Comparison of ENCODE assay signal across 8 mouse cellular contexts in the genomic region with DNA sequence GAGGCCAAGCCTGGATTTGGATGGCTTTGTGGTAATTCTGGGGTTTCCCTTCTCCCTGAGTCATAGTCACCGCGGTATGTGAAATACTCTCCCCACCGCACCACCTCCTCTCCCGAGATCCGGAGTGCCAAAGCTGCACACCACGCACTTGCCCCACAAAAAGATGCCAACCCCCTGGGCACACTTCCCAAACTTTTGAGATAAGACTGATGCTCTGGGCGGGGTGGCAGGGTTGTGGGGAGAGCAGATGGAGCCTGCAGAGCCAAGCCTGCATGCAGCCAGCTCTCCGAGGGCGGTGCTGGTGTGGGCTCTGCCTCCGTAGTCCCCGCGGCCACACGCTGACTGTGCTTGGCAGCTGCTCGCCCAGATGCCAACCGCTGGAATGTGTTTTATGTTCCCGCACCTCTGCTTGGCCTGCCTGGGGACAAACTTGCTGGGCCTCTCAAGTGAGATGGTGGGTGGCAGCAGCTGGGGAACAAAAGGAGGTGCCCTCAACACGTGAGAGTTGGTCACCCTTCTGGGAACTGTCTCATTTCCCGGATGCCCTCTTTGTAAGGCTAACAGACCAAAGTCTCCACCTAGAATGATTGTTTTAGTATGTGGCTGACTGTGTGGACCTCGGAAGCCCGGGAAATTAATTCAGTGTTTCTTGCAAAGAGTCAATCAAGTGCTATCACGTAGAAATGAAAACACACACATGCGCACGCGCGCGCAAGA.
A peak's percentile ranks its signal among the peaks of the same experiment; 100 is the strongest.
DNase-seq lines count a peak whose midpoint lies in the region; ATAC-seq and TF ChIP-seq lines count a peak whose summit lies in the region.
"Not testable (repeated sequence)": the region's sequence is repeated elsewhere in the genome, so short reads cannot be mapped to it uniquely, and the experiment has no call there.

No protein-coding gene starts in this region.

- intact Hi-C loops in heart, postnatal 14 days (cut with DNase I): loop anchor here (5.0 kb wide), 1 partner anchor 190 kb away; a partner anchor contains a TSS

- peak overlapping the region; percentile 43 for H3K9ac ChIP-seq in forebrain, postnatal 0 days
- H3K9ac ChIP-seq in liver, embryonic 15.5 days; stomach, embryonic 14.5 days (replicated peaks; ENCODE audit: low read depth, low read length): not testable (repeated sequence)

- H3K79me3 ChIP-seq in C2C12 (ENCODE audit: low read depth): not testable (repeated sequence)

- H3K27ac ChIP-seq in forebrain, postnatal 0 days (ENCODE audit: low read depth, low read length); liver, embryonic 15.5 days (replicated peaks); stomach, embryonic 14.5 days (ENCODE audit: low read length): not testable (repeated sequence)

- not testable (repeated sequence) for H3K27me3 ChIP-seq in C2C12 (ENCODE audit: control insufficient read depth, insufficient read depth, insufficient read length); forebrain, postnatal 0 days (ENCODE audit: insufficient read depth, low read length); liver, embryonic 15.5 days; stomach, embryonic 14.5 days (ENCODE audit: control insufficient read depth, insufficient read depth, low read length)

- DNase-seq in brain, adult 2 months (ENCODE audit: low read depth, low spot score): peak; percentile 88
- DNase-seq in forebrain, postnatal 0 days: peak; percentile 75
- DNase-seq in heart, postnatal 14 days: peak; percentile 62 to 76
- peak; percentile 58 for DNase-seq in layer of hippocampus, adult 11-12 months (ENCODE audit: low spot score)
- peak; percentile 13 for DNase-seq in naive thymus-derived CD4-positive, alpha-beta T cell, adult 2 months (ENCODE audit: low read depth)

- not testable (repeated sequence) for H3K79me2 ChIP-seq in C2C12 (ENCODE audit: control insufficient read depth, insufficient read depth)

- H3ac ChIP-seq in C2C12 (ENCODE audit: control insufficient read depth, insufficient read length, low read depth): not testable (repeated sequence)

- WGBS in forebrain, postnatal 0 days: 13% methylated on average over 26 of the region's 26 CpGs
- WGBS in liver, embryonic 15.5 days (ENCODE audit: insufficient replicate concordance): 23% methylated on average over 26 of the region's 26 CpGs
- 30% methylated on average over 22 of the region's 26 CpGs for WGBS in stomach, embryonic 14.5 days

- not testable (repeated sequence) for H3K9me3 ChIP-seq in forebrain, postnatal 0 days (ENCODE audit: low read length); liver, embryonic 15.5 days (replicated peaks); stomach, embryonic 14.5 days (ENCODE audit: control insufficient read depth, low read depth, low read length)

- not testable (repeated sequence) for H3K4me3 ChIP-seq in C2C12 (ENCODE audit: insufficient read depth, poor library complexity, severe bottlenecking); liver, embryonic 15.5 days (replicated peaks)
- peak overlapping the region; percentile 34 for H3K4me3 ChIP-seq in forebrain, postnatal 0 days (ENCODE audit: low read depth, low read length)
- peak overlapping the region; percentile 17; the same call in 1 of the 2 replicates for H3K4me3 ChIP-seq in stomach, embryonic 14.5 days (ENCODE audit: low read depth, low read length)

- not testable (repeated sequence) for TF ChIP-seq CTCF in C2C12 (IDR thresholded peaks at IDR 0.05; ENCODE audit: control insufficient read depth, insufficient read depth, insufficient read length); forebrain, postnatal 0 days (IDR thresholded peaks at IDR 0.05; ENCODE audit: low read depth)

- H3K4me2 ChIP-seq in forebrain, postnatal 0 days (ENCODE audit: low read depth): peak overlapping the region; percentile 64
- peak overlapping the region; percentile 52 for H3K4me2 ChIP-seq in liver, embryonic 15.5 days
- peak overlapping the region; percentile 46 for H3K4me2 ChIP-seq in stomach, embryonic 14.5 days (replicated peaks; ENCODE audit: low read depth, low read length)

- H3K36me3 ChIP-seq in C2C12 (ENCODE audit: control insufficient read depth, insufficient read depth); forebrain, postnatal 0 days (ENCODE audit: insufficient read depth); liver, embryonic 15.5 days (replicated peaks); stomach, embryonic 14.5 days (ENCODE audit: control insufficient read depth, insufficient read depth, low read length): not testable (repeated sequence)

- not testable (repeated sequence) for H3K4me1 ChIP-seq in forebrain, postnatal 0 days (ENCODE audit: insufficient read depth); liver, embryonic 15.5 days (replicated peaks); stomach, embryonic 14.5 days (ENCODE audit: control insufficient read depth, insufficient read depth, low read length)

- ATAC-seq in forebrain, postnatal 0 days: peak; percentile 94
- ATAC-seq in liver, embryonic 15.5 days (ENCODE audit: insufficient read depth); stomach, embryonic 14.5 days (ENCODE audit: insufficient number of reproducible peaks, insufficient read depth, low FRiP score, low read depth): not testable (repeated sequence)

TF ChIP-seq in C2C12, 6 proteins besides CTCF, POLR2A, EP300 and RAD21:
- peak; percentile 18 for TF ChIP-seq USF1 (IDR thresholded peaks at IDR 0.05; ENCODE audit: low read depth)
- TF ChIP-seq MYOD1 (IDR thresholded peaks at IDR 0.05; ENCODE audit: control insufficient read depth, insufficient read length, low read depth): peak; percentile 82
- TF ChIP-seq CEBPB (IDR thresholded peaks at IDR 0.05; ENCODE audit: low read depth): peak; percentile 33

Comparison
In these comparisons a context has a peak if more than half of its experiments do, and no peak if none do; other contexts are left out.
1. DNase-seq: peak in every context shown above with its lines; median percentile 88 in brain, adult 2 months; 75 in forebrain, postnatal 0 days; 69 in heart, postnatal 14 days; 58 in layer of hippocampus, adult 11-12 months; 13 in naive thymus-derived CD4-positive, alpha-beta T cell, adult 2 months.